Mouse (Mus musculus): ENCODE data around the gene Dmkn. TPM values are rescaled to one million over a fixed set of nuclear protein-coding genes. Genes with fewer than 3 reads are reported as not detected.
"Not testable (repeated sequence)": the region's sequence is repeated elsewhere in the genome, so short reads cannot be mapped to it uniquely, and the experiment has no call there.

Gene Dmkn
- total RNA-seq, 2 experiments from 2014 or later, result 3.6 to 6.6 TPM

DNA sequence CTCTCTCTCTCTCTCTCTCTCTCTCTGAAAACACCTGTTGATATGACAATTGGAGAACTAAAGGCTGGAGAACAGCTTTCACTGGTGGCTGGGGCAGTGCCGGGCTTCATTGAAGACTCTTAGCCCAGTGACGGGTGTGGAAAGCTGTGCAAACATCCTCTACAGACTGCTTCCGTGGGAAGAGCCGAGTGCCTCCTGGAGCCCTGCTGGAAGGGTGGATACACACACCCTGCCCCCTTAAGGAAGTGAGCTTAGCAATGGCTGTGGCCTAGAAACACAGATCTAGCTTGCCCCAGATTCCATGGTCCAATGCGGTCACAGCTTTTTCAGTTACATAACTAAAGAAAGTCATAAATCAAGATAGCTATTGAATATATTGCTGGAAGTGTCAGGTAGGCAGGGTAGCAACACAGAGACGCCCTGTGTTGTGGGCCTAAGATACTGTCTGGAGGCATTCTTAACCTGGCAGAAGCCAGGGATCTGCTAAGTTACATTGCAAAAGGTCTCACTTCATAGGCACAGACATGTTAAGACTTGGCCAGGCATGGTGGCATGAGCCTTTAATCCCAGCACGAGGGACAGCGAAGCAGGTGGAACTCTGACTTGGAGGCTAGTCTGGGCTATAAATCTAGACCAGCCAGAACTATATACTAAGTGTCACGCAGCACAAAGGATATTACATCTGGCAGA, 40.6 kb downstream of the Dmkn start:
- no peak for DNase-seq (ENCODE audit: low spot score)
- intact Hi-C loops (cut with DNase I), result no loop called here

DNA sequence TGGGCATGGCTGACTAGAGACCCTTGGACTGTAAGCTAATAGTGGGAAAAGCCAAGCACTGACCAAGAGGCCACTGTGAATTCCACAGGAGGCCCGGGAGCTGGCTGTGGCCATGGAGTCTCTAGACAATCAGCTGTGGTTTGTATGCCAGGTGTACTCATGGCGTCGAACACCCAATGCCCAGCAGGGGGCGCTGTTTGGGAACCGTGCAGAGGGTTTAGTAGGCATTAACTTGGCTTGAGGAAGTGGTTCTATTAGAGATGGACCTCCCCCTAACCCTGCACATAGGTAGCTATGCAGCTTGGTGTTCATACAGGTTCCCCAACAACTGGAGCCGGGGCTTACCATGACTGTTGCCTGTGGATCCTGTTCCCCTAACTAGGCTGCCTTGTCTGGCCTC, 42.4 kb downstream of the Dmkn start:
- no peak for DNase-seq (ENCODE audit: low spot score)
- intact Hi-C loops (cut with DNase I), result loop anchor here (5.0 kb wide), 1 partner anchor 36 kb away; no protein-coding TSS in a partner anchor

DNA sequence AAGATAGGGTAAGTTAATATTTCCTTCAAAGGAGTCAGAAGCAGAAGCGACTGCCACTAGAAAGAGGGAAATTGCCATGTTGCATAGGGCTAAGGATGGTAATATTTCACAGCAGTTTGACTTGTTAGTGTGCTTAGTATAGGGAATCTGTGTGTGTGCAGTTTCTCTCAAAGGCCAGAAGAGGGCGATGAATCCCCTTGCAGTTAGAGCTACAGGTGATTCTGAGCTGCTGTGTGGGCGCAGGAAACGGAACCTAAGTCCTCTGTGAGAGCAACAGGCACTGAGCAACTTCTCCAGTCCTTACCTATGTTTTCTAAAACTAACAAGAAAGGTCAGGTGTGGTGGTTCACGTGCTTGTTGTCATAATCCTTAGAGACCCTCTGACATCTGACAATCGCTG, 46.8 kb downstream of the Dmkn start:
- no peak for DNase-seq (ENCODE audit: low spot score)
- intact Hi-C loops (cut with DNase I), result no loop called here

DNA sequence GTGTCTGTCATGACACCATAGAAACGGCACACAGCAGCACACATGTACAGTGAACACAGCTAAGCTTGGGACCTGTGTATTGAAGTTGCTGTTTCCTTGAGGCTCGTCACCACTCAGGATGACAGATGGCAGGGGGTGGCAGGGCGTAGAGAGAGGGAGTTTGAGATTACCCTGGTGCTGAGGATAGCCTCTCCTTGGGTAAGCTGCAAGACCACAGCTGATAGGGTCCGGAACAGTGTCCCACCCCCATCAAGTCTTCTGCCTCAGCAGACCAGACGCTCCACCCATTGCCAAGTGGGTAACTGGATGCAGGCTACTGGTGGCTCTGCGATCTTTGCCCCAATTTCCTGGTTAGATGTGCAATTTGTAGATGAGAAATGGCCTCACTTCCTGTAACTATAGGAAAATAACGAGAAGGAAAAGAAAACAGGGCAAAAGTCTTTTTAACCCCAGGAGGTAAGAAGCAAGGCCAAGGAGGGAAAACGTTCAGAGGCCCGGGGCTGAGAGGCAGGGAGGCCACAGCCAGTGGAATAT, 48.3 kb downstream of the Dmkn start:
- intact Hi-C loops (cut with DNase I), result no loop called here
- DNase-seq (ENCODE audit: low spot score), result no peak

DNA sequence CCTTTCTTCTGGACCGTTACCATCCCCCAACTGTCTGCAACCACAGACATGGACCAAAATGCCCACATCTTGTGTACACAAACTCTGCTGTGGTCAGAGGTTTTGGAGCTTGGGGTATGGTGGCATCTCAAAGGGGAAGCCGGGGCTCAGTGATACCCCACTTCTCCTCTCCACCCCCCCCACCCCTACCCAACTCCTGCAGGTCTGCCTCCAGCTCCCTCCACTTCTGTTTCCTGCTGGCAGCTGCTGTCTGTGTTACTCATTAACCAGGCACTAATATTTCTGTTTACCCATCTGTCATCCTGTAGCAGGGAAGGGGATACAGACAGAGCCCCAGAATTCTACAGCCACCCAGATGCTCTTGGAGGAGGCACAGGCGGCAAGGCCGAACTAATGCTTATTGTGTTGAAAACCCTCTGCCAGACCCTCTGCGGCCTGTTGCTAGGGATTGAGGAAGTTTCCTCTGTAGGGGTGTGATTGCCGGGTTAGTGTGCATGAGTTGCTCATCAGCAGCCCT, 48.8 kb downstream of the Dmkn start:
- DNase-seq (ENCODE audit: low spot score), result no peak
- intact Hi-C loops (cut with DNase I), result no loop called here

DNA sequence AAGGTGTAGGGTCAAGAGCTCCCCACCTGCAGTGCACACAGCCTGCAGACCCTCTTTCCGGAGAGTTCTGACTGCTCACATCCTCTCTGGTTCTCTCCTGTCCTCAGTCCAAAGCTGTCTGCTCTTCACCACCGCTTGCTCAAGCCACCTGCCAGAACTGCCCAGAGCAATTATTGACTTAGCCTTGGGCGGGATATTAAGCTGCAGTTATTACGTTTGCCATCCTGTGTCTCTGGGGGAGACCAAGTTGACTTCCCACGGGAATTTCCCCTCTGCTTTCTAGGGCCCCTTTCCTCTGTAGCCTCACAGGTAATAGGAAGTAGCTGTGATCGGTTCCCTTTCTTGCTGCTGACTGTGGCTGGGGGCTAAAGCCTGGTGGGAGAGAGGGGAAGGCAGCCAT, 56.6 kb downstream of the Dmkn start:
- DNase-seq (ENCODE audit: low spot score), result no peak
- intact Hi-C loops (cut with DNase I), result no loop called here

DNA sequence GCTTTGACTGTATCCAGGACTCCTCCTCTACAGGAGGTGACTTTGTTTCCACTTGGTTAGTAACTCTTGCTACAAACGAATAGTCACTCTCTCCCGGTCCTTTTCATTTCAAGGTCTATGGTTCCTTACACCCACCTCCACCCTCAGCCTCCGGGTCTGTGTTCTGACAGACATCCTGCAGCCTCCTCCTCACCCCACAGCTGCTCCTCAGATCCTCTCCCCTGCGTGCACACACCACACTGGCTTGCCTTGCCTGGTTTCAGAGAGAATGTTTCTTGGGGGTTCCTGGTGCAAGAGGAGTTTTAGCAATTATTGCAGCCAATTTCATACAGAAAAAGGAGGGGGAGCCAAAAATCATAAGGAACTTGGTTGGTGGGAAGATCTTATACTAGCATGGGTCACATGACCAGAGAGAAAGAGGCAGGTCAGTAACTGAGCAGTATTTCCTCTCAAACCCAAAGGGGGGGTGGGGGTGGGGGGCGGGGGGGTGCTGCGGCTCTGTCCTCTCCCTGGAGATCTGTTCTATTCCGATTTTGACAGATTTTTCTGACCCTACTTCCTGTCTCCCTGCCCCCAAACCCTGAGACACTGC, 57.4 kb downstream of the Dmkn start:
- no peak for DNase-seq (ENCODE audit: low spot score)
- intact Hi-C loops (cut with DNase I), result no loop called here

DNA sequence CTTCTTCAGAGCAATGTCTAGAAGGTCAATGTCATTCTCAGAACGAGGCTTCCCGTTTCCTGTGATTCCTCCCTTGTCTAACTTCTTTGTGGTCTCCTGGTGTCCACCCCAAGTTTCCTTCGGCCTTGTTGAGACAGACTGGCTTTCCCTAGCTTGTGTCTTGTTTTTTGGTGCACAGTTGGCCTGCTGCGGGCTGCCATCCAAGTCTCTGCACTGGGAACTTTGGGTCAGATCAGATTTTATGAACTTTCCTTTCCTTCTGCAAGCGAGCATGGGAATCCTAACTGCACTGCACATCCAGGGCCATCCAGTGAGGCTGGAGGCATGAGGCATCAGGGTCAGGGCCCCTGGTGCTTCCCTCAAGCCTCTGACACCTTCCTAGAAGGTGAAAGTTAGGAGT, 58.0 kb downstream of the Dmkn start:
- no peak for DNase-seq (ENCODE audit: low spot score)
- intact Hi-C loops (cut with DNase I), result no loop called here

DNA sequence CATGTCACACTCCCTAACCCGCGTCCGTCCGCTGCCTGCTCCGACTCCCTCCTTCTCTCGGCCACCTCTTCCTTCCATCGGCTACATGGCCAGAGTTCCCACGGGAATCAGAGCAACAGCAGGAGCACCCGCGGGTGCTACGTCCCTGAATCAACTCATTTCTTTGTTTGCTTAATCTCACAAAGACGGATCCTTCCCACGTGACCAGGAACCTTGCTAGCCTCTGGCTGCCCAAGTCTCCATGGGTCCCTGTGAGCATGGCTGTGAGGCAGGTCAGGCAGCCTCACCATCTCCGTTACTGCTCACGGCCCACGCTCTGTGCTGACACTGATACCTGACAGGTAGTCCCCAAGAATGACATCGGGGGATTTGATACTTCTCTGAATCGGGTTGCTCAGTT, 60.1 kb downstream of the Dmkn start, which contains the start of gene Ffar2:
Ffar2 (minus strand) TSS at position 101 of the 400 bp plus-strand sequence.
- no peak for DNase-seq (ENCODE audit: low spot score)
- intact Hi-C loops (cut with DNase I), result no loop called here

DNA sequence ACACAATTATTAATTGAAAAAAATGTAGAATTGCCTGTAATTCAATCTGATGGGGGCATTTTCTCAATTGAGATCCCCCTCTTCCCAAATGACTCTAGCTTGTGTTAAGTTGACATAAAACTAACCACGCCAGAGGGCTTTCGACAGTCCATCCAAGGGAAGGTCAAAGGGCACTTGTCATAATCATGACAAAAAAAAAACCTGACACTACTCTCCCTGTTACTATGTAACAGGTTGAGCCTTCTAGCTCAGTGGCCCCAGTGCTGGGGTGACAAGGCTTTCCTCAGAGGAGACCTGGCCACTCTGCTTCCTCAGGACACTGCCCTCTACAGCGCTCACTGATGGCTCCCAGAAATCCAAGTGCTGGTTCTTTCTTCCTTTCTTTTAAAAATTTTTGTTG, 60.8 kb downstream of the Dmkn start:
- no peak for DNase-seq (ENCODE audit: low spot score)
- intact Hi-C loops (cut with DNase I), result no loop called here

DNA sequence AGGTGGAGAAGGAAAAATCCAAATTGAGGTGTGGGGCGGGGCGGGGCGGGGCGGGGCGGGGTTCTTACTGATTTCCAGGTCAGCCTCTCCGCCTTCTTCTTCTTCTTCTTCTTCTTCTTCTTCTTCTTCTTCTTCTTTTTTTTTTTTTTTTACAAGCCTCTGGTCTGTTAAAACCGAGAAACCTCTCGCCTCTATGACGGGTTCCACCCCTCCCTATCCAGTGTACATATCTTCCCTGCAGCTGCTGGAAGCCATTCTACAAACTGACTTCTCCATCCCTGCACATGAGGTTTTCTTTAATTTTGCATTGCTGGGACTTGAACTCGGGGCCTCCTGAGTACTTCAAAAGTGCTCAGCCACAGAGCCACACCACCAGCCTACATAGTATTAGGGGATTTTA, 63.1 kb downstream of the Dmkn start:
- intact Hi-C loops (cut with DNase I), result no loop called here
- DNase-seq (ENCODE audit: low spot score), result no peak

DNA sequence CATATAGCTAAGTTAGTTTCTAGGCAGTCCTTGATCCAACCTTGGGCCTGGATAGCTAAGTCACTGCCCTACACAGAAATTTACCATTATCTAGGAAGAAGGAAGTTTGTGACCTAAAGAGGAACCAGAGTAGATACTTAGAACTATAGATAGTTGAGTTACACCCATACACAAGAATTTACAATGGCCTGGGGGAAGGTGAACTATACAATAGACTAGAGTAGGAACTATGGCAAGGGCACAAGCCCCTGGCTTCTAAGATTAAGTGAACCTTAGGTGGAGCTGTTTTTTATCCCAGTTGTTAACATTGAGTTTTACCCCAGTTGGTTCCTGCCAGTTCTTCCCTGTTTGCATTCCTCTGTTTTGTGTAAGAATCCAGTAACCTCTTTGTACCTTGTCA, 65.3 kb downstream of the Dmkn start:
- DNase-seq (ENCODE audit: low spot score), result not testable (repeated sequence)

DNA sequence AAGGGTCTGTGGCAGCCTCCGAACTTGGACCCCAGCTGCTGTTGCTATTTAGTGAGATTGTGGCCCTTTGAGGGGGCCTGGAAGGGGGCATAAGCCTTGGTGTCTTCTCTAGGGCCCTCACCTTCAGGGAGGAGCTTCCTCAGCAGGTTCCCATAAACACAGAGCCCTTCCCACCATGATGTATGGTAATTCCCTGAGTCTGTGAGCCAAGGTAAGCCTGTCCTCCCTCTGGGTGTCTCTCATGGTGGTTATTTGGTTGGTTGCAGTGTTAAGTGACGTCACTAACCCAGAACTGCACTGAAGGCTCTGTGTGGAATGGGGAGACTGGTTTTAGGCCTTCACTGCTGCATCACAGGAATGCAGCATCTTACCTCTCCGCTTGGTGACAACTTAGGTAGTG, 65.9 kb downstream of the Dmkn start:
- intact Hi-C loops (cut with DNase I), result no loop called here
- no peak for DNase-seq (ENCODE audit: low spot score)

More for the DNA sequence above, 65.3 kb downstream of the Dmkn start:
- intact Hi-C loops (cut with DNase I), result not testable (repeated sequence)

Other genes starting within 250 kb of the Dmkn start
- gene Arhgap33, start 228.7 kb upstream of the Dmkn start, total RNA-seq (2021), result 1 to 10 TPM in 1 of 2 experiments, under 1 TPM in 1; 0.81 to 1.1 TPM
- 100 to 1,000 TPM; 720 to 731 TPM for gene Hspb6, start 211.6 kb upstream of the Dmkn start, total RNA-seq (2021)
- 1 to 10 TPM; 4.5 to 4.7 TPM for gene Proser3, start 211.5 kb upstream of the Dmkn start, total RNA-seq (2021)
- gene Lin37, start 203.9 kb upstream of the Dmkn start, total RNA-seq (2021), result 10 to 100 TPM; 15.1 to 15.5 TPM
- 10 to 100 TPM; 63.7 to 66.4 TPM for gene U2af1l4, start 200.5 kb upstream of the Dmkn start, total RNA-seq (2021)
- gene Gm49396, start 200.4 kb upstream of the Dmkn start, total RNA-seq (2021), result 1 to 10 TPM; 1.4 to 1.9 TPM
- 10 to 100 TPM; 61.2 to 70.3 TPM for gene Psenen, start 200.1 kb upstream of the Dmkn start, total RNA-seq (2021)
- gene Igflr1, start 198.3 kb upstream of the Dmkn start, total RNA-seq (2021), result 1 to 10 TPM; 1.3 to 1.6 TPM
- 10 to 100 TPM; 17.5 to 22.7 TPM for gene Kmt2b, start 175.0 kb upstream of the Dmkn start, total RNA-seq (2021)
- gene Zbtb32, start 164.8 kb upstream of the Dmkn start, total RNA-seq (2021), result not detected
- gene Upk1a, start 150.9 kb upstream of the Dmkn start, total RNA-seq (2021), result under 1 TPM in 1 of 2 experiments, not detected in 1; 0.52 TPM
- gene Cox6b1, start 137.6 kb upstream of the Dmkn start, total RNA-seq (2021), result 1,000 to 10,000 TPM; 4,579 to 4,828 TPM
- gene Etv2, start 127.9 kb upstream of the Dmkn start, total RNA-seq (2021), result not detected
- 10 to 100 TPM; 49.9 to 53.9 TPM for gene Rbm42, start 113.4 kb upstream of the Dmkn start, total RNA-seq (2021)
- gene Haus5, start 98.8 kb upstream of the Dmkn start, total RNA-seq (2021), result 1 to 10 TPM; 4.3 TPM
- under 1 TPM in 1 of 2 experiments, not detected in 1; 0.65 TPM for gene Pmis2, start 92.2 kb upstream of the Dmkn start, total RNA-seq (2021)
- gene 2200002J24Rik, start 64.8 kb upstream of the Dmkn start, total RNA-seq (2021), result not detected
- gene Atp4a, start 51.5 kb upstream of the Dmkn start, total RNA-seq (2021), result not detected
- 100 to 1,000 TPM; 269 to 278 TPM for gene Tmem147, start 34.2 kb upstream of the Dmkn start, total RNA-seq (2021)
- gene Gapdhs, start 20.1 kb upstream of the Dmkn start, total RNA-seq (2021), result not detected
- 1 to 10 TPM; 2.3 to 5.5 TPM for gene Sbsn, start 12.3 kb upstream of the Dmkn start, total RNA-seq (2021)
- not detected for gene Krtdap, start 24.1 kb downstream of the Dmkn start, total RNA-seq (2021)
- gene Ffar2, start 60.0 kb downstream of the Dmkn start, total RNA-seq (2021), result under 1 TPM in 1 of 2 experiments, not detected in 1; 0.22 TPM
- not detected for gene Ffar3, start 92.4 kb downstream of the Dmkn start, total RNA-seq (2021)
- gene Ffar1, start 97.8 kb downstream of the Dmkn start, total RNA-seq (2021), result not detected
- gene Cd22, start 116.6 kb downstream of the Dmkn start, total RNA-seq (2021), result 1 to 10 TPM in 1 of 2 experiments, under 1 TPM in 1; 0.78 to 1.4 TPM
- gene Mag, start 151.1 kb downstream of the Dmkn start, total RNA-seq (2021), result under 1 TPM in 1 of 2 experiments, not detected in 1; 0.36 TPM
- 1 to 10 TPM; 6.5 to 9.5 TPM for gene Hamp2, start 160.9 kb downstream of the Dmkn start, total RNA-seq (2021)
- gene Hamp, start 180.3 kb downstream of the Dmkn start, total RNA-seq (2021), result 10 to 100 TPM; 16.8 to 34.4 TPM
- gene Usf2, start 193.0 kb downstream of the Dmkn start, total RNA-seq (2021), result 100 to 1,000 TPM; 103 to 121 TPM
- 1 to 10 TPM; 4.3 to 5.6 TPM for gene Lsr, start 209.7 kb downstream of the Dmkn start, total RNA-seq (2021)
- under 1 TPM in 1 of 2 experiments, not detected in 1; 0.29 TPM for gene Fam187b, start 210.0 kb downstream of the Dmkn start, total RNA-seq (2021)

All from heart, postnatal 25 days (tissue).